Mouse (Mus musculus) stomach, postnatal 0 days (tissue): Measurements from ENCODE around the gene Nr4a1.

Experiments
- CTCF ChIP-seq: IDR thresholded peaks from 2 replicates; pipeline ENCODE4 v1.5.1; 2016; ENCODE audit warnings: antibody characterized with exemption, low read depth, mild to moderate bottlenecking, moderate library complexity
- EP300 ChIP-seq: optimal IDR thresholded peaks from 2 replicates; pipeline ENCODE3; 2016; ENCODE audit warnings: antibody characterized with exemption

- no peak for TF ChIP-seq CTCF
- TF ChIP-seq EP300, result no peak
Observed at GRCm38 (mm10) chr15:101311087-101311770, 57.2 kb downstream of the Nr4a1 start.
